Mouse (Mus musculus) layer of hippocampus, adult 8-10 months (tissue): ENCODE data around the gene Gm28038. TPM values are rescaled to one million over a fixed set of nuclear protein-coding genes. Genes with fewer than 3 reads are reported as not detected.

Experiments used
- DNase-seq, 2 experiments: peaks; one replicate each; pipeline ENCODE4 v3.0.0; 2022; ENCODE audit warnings: low spot score in 2 of 2
- total RNA-seq, 4 experiments: library from RNA; stranded (reverse); gene quantifications; 2 replicates each; pipeline ENCODE4 v1.2.4; 2022

Gene Gm28038
- total RNA-seq, 4 experiments from 2014 or later, result not detected

DNA sequence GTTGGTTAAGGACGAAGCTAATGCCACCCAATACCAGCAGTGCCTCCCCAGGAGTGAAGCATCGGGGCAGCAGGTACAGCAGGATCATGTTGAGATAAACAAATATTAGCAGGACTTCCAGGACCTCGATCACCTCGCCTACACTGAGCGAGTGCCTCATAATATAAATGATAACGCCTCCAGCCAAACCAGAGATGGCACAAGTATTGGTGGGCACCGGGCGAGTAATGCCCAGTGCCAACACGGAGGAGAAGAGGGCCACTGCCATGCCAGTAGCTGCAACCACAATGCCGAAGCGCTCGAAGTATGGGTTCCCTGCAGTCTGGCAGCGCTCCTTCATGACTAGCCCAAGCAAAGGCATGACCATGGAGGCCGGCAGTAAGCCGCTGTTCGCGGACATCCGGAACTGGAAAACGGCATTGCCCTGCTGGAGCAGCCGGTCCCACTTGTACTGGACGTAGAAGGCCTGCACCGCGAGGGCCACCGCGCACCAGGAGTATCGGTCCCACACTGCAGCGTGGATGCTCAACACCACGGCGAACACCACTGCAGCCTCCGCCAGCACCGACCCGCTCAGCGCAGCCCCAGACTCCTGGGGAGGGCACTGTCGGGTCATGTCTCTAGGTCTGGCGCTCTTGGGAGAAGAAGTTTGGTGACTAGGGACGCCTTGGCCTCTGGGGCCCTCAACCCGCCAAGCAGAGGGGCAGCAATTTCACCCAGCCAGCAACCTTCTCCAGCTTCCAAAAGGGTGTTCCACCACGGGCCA lies 4.8 kb downstream of the Gm28038 start:
- DNase-seq, result peak in 1 of 2 experiments; percentile 23

- peak; percentile 85 to 94 for DNase-seq
Observed at GRCm38 (mm10) chr2:30286192-30287026, 5.6 kb downstream of the Gm28038 start, which contains the start of the genes Dolk and Nup188. Gene Dolk (minus strand): TSS chr2:30286334. Gene Nup188 (plus strand): TSS chr2:30286397.

GRCm38 (mm10) chr2:30287027-30287373 lies 6.2 kb downstream of the Gm28038 start:
- DNase-seq, result no peak

GRCm38 (mm10) chr2:30299525-30299924 lies 18.7 kb downstream of the Gm28038 start:
- DNase-seq, result no peak

GRCm38 (mm10) chr2:30299966-30300365 lies 19.1 kb downstream of the Gm28038 start:
- no peak for DNase-seq

DNA sequence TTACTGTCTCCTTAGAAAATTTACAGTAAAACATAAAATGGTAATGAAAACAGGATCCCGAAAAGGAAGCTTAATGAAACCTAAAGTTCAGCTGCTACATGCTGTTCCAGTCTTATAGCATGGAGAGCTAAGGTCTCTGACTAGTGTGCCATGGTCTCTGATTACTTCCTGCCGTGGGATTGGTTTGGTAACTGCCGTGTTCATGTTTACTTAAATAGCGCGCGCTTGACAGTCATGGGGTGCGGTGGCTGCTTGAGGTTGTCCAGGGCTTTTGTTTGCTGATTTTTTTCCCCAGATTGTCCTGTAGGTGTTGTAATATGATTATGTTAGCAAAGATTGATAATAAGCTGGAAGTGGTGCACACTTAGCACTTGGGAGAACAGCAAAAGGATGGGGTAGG lies 25.2 kb downstream of the Gm28038 start:
- no peak for DNase-seq

DNA sequence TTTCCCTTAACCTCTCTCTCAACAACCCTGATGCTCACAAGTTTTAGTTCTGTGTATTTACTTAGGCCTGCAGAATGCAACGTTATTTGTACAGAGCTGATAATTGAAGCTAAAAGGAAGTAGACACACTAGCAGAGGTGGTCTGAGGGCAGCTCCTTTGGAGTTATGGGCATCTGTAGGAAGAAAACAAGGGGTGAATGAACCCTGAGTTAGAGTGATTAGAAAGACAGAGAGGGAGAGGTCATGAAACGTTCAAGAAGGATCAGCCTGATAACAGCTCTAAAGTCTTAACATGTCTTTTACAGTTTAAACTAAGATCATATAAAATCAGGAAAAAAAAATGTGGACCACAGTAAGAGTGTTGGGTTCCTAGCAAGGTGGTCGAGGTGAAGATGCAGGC lies 28.5 kb downstream of the Gm28038 start:
- DNase-seq, result no peak

GRCm38 (mm10) chr2:30311481-30311880 lies 30.6 kb downstream of the Gm28038 start:
- DNase-seq, result no peak

DNA sequence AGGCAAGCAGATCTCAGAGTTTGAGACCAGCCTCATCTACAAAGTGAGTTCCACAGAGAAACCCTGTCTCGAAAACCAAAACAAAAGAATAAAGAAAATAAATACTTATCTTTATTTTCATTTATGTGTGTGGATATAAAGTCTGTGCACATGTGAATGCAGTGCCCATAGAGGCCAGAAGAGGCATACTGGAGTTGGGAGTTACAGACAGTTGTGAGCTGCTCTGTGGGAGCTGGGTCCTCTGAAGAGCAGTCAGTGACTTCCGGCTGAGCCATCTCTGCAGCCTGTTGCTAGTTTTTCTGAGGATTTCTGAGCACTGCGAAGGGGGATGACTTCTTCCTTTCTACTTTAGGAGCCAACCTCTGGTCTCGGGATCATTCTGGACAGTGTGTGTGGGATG lies 35.3 kb downstream of the Gm28038 start:
- DNase-seq, result no peak

DNA sequence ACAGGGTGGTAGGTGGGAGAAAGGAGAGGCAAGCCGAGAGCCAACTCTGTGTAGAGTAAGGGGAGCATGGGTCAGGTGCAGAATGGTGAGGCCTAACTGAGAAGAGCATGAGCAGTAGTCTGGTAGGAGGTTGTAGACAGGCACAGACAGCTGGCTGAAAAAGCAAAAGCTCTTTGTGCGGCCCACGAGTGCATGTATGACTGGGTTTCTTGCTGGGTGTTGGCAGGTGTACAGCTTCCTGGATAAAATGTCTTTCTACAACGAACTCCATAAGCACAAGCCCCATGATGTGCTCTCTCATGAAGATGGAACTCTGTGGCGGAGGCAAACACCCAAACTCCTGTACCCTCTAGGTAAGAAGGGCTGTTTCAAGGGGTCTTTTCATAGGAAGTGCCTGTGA lies 36.1 kb downstream of the Gm28038 start:
- peak in 1 of 2 experiments; percentile 24 for DNase-seq

DNA sequence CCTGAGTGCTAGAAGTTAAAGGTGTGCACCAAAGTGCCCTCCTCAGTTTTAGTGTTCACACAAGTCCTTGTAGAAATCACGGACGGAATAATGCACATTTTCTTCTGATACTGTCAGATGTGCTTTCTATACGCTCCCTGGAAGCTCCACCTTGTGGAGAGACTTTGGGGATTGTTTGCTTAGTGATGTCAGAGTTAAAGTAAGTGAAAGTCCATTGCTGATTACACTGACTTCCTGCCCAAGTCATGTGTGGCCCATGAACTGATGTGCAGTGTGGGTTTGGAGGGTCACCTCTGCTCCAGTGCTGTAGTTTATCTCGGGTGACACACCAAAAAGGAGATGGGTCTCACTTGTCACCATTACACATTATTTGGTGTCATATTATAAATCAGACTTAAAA lies 38.4 kb downstream of the Gm28038 start:
- DNase-seq, result no peak

DNA sequence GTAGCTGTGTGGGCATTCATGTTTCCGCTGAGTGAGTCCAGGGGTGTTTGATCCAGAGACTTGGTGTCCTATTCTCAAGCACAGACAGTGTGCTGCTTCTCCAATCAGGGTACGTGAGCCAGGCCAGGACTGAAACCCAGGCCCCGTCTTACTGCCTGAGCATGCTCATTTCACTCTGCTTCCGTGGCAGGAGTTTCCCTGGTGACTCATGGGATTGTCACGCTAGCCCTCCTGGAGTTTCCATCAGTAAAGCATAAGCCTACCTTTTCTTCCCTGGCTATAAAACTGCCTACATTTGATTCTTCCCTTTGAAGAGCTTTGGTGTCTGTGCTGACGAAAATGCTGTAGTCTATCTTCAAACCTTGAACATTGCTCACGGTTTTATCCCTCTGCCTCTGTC lies 42.3 kb downstream of the Gm28038 start:
- no peak for DNase-seq

GRCm38 (mm10) chr2:30325296-30325695 lies 44.5 kb downstream of the Gm28038 start:
- DNase-seq, result no peak

- no peak for DNase-seq
Observed at GRCm38 (mm10) chr2:30327276-30327675, 46.4 kb downstream of the Gm28038 start.

DNA sequence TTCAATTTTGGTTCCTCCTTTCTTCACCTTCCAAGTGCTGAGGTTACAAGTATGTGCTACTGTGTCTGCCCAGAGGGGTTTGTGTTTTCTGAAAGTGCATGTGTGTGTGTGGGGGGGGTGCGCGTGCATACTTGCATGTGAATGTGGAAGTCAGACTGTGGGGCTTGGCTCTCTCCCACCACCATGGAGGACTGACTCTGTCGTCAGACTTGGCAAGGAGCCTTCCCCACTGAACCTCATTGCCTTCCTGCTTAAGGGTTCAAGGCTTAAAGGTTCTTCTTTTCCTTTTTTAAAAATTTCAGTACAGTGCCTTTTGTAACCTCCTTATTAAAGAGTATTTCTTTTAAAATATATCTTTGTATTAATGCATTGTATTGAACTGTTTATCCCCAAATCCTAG lies 47.9 kb downstream of the Gm28038 start:
- DNase-seq, result no peak

GRCm38 (mm10) chr2:30335324-30335723 lies 54.5 kb downstream of the Gm28038 start:
- no peak for DNase-seq

DNA sequence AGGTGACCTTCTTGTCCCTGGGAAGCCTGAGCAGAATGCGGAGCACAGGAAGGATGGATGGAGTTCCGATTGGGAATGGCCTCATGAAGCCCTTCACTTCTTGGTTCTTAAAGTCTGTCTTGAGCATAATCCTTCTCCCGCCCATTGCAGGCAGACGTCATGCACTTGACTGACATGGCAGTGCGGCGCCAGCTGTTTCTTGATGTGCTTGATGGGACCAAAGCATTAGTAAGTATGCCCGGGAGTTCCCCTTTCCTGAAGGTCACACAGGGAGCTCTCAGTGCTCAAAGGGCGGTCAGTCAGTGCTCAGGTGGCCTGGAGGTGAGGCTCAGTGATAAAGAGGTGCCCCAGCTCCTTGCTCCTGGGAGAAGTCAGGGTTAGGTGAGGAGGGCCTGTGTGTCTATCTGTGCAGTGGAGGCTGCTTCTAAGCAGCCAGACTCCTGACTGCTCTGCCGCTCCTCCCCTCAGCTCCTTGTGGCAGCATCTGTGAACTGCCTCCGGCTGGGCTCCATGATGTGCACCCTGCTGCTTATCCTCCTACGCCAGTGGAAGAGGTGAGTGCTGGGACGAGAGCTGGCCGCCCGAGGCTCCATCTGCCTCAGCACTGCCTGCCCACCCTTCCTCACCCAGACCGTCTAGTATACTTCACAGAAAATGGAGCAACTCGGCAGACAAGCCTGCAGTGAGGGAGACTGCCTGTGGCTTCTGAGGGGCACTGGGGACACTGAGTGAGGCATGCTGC lies 55.5 kb downstream of the Gm28038 start:
- no peak for DNase-seq

GRCm38 (mm10) chr2:30337179-30337578 lies 56.3 kb downstream of the Gm28038 start:
- no peak for DNase-seq

DNA sequence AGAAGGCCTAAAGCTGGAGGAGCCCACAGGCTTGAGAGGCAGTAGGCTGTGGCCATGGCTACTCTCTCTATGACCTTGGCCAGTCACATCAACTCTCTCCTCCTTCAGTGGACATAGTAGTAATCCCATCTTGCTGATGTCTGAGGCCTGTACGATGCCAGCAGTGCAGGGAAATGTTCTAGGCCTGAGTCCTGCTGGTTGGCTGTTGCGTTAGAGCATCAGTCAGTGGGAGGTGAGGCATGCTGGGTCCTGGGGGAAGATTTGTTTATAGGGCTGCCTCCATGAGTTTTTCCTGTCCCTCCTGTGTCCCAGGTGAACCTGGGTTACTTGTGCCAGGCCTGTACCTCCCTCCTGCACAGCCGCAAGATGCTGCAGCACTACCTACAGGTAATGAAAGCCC lies 61.2 kb downstream of the Gm28038 start:
- no peak for DNase-seq

DNA sequence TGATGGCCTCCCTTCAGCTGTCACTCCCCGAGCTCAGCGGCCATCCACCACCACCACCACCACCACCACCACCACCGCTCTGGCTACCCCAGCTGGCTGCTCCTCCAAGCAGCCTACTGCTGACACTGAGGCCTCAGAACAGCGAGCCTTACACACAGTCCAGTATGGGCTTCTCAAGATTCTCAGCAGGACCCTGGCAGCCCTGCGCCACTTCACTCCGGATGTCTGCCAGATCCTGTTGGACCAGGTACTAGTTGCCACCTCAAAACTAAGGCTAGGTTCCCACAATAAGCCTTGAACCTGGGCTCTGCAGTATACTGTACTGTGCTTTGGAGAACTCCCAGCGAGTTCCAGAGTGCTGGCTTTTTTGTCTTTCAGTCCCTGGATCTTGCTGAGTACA lies 61.7 kb downstream of the Gm28038 start:
- DNase-seq, result no peak

DNA sequence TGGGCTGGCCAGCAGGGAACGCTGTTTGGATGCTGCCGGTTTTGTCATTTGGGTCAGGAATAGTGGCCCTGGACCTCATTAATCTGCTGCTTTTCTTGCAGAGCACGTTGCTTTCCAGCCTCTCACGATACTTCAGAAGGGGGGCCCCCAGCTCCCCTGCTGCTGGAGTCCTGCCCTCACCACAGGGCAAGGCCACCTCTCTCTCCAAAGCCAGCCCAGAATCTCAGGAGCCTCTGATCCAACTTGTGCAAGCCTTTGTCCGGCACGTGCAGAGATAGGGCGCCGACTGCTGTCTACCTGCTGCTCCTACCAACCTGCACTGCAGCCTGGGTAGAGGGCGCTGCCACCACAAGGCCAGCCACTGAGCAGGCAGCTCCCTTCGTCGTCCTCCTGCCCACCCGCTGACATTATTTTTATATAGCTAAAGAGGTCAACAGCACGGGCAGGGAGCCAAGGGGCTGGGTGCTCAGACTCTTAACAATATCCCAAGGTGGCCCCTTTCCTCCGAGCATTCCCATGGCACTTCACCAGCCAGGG lies 62.8 kb downstream of the Gm28038 start:
- no peak for DNase-seq
